Mouse (Mus musculus): Measurements from ENCODE around the gene Cth.

DNA sequence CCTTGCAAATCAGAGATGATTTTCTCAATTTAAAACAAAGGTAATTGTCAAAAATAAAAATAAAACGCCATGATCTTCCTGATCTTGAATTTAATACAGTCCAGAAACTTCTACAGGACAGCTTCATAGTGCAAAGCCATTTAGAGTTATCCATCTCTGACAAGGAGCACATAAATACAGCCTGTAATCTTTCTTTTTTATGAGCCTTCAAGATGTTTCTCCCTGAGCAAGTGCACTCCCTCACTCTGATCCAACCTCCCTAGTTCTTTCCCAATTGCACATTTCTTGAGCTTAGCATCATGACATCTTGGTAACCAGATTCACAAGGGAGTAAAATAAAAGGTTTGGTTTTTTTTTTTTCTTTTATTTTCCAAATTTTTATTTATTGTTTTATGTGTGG, 72.1 kb downstream of the Cth start:
- TF ChIP-seq POLR2A (IDR thresholded peaks at IDR 0.05; ENCODE audit: borderline replicate concordance, insufficient read depth, low read length) (no peak), CTCF (IDR thresholded peaks at IDR 0.05; ENCODE audit: borderline replicate concordance, insufficient read depth, low read depth, low read length) (no peak)
